Mouse (Mus musculus) erythroblast, embryonic 14.5 days (primary cell): Measurements from ENCODE around the gene Unc79.

ENCODE experiments used
- GATA1 ChIP-seq: IDR thresholded peaks from 2 replicates; pipeline ENCODE4 v1.6.1; 2012; ENCODE audit warnings: low read length, inconsistent platforms, mixed read lengths
- TAL1 ChIP-seq: IDR thresholded peaks from 3 replicates; pipeline ENCODE4 v1.6.1; 2012; ENCODE audit warnings: low read length, inconsistent platforms, mixed read lengths

DNA sequence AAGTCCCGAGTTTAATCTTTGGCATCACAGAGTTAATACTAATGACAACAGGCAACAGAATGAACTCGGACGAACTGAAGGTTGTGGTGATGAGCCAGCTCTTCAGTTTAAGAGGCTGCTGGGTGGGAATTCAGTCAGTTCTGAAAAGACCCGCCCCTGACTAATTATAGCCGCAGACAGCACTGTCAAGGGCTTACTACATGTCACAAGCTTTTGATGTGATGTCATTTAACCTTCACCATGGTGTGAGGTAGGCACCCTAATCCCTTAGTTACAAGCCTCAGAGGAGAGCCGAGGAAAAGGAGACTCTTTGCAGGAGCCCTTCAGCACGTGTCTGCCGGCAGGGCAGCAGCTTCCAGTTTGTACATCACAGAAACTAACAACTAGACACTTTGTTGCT lies 239.6 kb downstream of the Unc79 start:
- TF ChIP-seq GATA1, result no peak
- no peak for TF ChIP-seq TAL1
